Comparison of ENCODE assay signal across 9 mouse cellular contexts in the genomic region with DNA sequence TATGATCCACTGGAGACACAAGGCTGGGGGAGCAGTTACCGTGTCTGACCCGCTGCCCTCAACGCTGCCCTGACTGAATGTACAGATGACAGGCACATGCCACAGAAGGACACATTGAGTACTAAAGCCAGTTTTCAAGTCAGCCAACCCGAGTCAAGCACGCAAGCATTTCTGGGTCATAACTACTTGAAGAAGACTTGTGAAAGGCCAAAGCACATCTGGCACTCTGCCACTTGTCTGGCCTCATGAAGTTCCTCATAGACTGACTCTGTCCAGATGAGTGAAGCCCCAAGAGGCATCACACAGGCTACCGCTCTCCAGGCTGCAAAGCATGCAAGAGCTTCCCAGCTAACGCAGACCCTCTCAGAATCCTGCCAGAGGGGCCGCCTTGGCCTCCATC. TPM values are rescaled to one million over a fixed set of nuclear protein-coding genes. Genes with fewer than 3 reads are reported as not detected.
DNase-seq lines count a peak whose midpoint lies in the region; ATAC-seq and TF ChIP-seq lines count a peak whose summit lies in the region.
"Had no signal": no experiment of that assay in that cellular context is flagged by ENCODE, and none has a peak within 500 bp of the region (broad histone marks: within the 10 kb centered on the region; RNA-seq: fewer than 3 reads in every experiment).

No protein-coding gene starts in this region.

- no peak for TF ChIP-seq EP300 in lung, postnatal 0 days (IDR thresholded peaks at IDR 0.05)

- H3K4me1 ChIP-seq in intestine, embryonic 14.5 days (replicated peaks; ENCODE audit: control insufficient read depth, insufficient read depth, low read length) = no peaks in the 10 kb centered on the region
- H3K4me1 ChIP-seq in intestine, embryonic 15.5 days (replicated peaks) = no peaks in the 10 kb centered on the region
- no peaks in the 10 kb centered on the region; the same call in 1 of the 2 replicates for H3K4me1 ChIP-seq in lung, postnatal 0 days (ENCODE audit: insufficient read depth, low read depth, low read length)
- H3K4me1 ChIP-seq: neural tube, embryonic 12.5 days had no signal

- H3K4me3 ChIP-seq in intestine, embryonic 14.5 days (ENCODE audit: low read depth, low read length) = no peak overlapping the region
- no peak overlapping the region for H3K4me3 ChIP-seq in intestine, embryonic 15.5 days (replicated peaks)
- H3K4me3 ChIP-seq in lung, postnatal 0 days (ENCODE audit: low read depth, low read length) = no peak overlapping the region
- H3K4me3 ChIP-seq: neural tube, embryonic 12.5 days had no signal

- no peak overlapping the region for H3K9ac ChIP-seq in intestine, embryonic 14.5 days (ENCODE audit: low read length)
- no peak overlapping the region for H3K9ac ChIP-seq in intestine, embryonic 15.5 days
- H3K9ac ChIP-seq in lung, postnatal 0 days (replicated peaks; ENCODE audit: low read depth) = no peak overlapping the region
- H3K9ac ChIP-seq: neural tube, embryonic 12.5 days had no signal

- no peaks in the 10 kb centered on the region for H3K27me3 ChIP-seq in intestine, embryonic 14.5 days (replicated peaks; ENCODE audit: control insufficient read depth, insufficient read depth, low read length)
- no peaks in the 10 kb centered on the region for H3K27me3 ChIP-seq in intestine, embryonic 15.5 days (replicated peaks)
- H3K27me3 ChIP-seq in lung, postnatal 0 days (replicated peaks; ENCODE audit: insufficient read depth, low read length) = no peaks in the 10 kb centered on the region
- H3K27me3 ChIP-seq: neural tube, embryonic 12.5 days had no signal

- H3K4me2 ChIP-seq in intestine, embryonic 14.5 days (ENCODE audit: low read length) = no peak overlapping the region
- no peak overlapping the region for H3K4me2 ChIP-seq in intestine, embryonic 15.5 days (replicated peaks)
- no peak overlapping the region for H3K4me2 ChIP-seq in lung, postnatal 0 days (replicated peaks; ENCODE audit: low read depth, low read length)
- H3K4me2 ChIP-seq: neural tube, embryonic 12.5 days had no signal

- WGBS in intestine, embryonic 14.5 days = 83% methylated on average over 8 of the region's 8 CpGs
- WGBS in intestine, embryonic 15.5 days = 81% methylated on average over 8 of the region's 8 CpGs
- 63% methylated on average over 8 of the region's 8 CpGs for WGBS in lung, postnatal 0 days

- peaks cover 30% of the 10 kb centered on the region for H3K36me3 ChIP-seq in intestine, embryonic 14.5 days (ENCODE audit: control insufficient read depth, insufficient read depth, low read length)
- peaks cover 3% of the 10 kb centered on the region; the same call in 1 of the 2 replicates for H3K36me3 ChIP-seq in intestine, embryonic 15.5 days
- H3K36me3 ChIP-seq in lung, postnatal 0 days (ENCODE audit: insufficient read depth, low read length) = peaks cover 9% of the 10 kb centered on the region; the same call in 1 of the 2 replicates

- TF ChIP-seq CTCF in lung, postnatal 0 days (IDR thresholded peaks at IDR 0.05) = no peak

- H3K9me3 ChIP-seq in intestine, embryonic 14.5 days (ENCODE audit: control insufficient read depth, low read length) = no peaks in the 10 kb centered on the region
- no peaks in the 10 kb centered on the region for H3K9me3 ChIP-seq in intestine, embryonic 15.5 days
- no peaks in the 10 kb centered on the region for H3K9me3 ChIP-seq in lung, postnatal 0 days (ENCODE audit: low read length)
- H3K9me3 ChIP-seq: neural tube, embryonic 12.5 days had no signal

- ATAC-seq in intestine, embryonic 14.5 days (replicated peaks; ENCODE audit: low FRiP score, low TSS enrichment, low read depth) = no peak
- ATAC-seq in intestine, embryonic 15.5 days = no peak
- ATAC-seq in lung, postnatal 0 days = peak; percentile 32

- peak; percentile 53 for DNase-seq in intestine, embryonic 14.5 days (ENCODE audit: low spot score)
- peak; percentile 55 for DNase-seq in adrenal gland, adult 2 months
- DNase-seq in heart, adult 9 months (ENCODE audit: low spot score in 2 of 2) = peak; percentile 67 to 71
- DNase-seq in lung, postnatal 0 days (ENCODE audit: low spot score) = peak; percentile 72
- DNase-seq in embryo, embryonic 10.5 days (ENCODE audit: low spot score) = no peak
- DNase-seq in urinary bladder, postnatal 25 days (ENCODE audit: low spot score) = no peak
- DNase-seq in urinary bladder, adult 2 months (ENCODE audit: low spot score) = no peak

- no peak overlapping the region for H3K27ac ChIP-seq in intestine, embryonic 14.5 days (ENCODE audit: low read depth)
- H3K27ac ChIP-seq in intestine, embryonic 15.5 days = no peak overlapping the region
- H3K27ac ChIP-seq in lung, postnatal 0 days (ENCODE audit: low read length) = no peak overlapping the region
- H3K27ac ChIP-seq: neural tube, embryonic 12.5 days had no signal

RNA-seq across cellular contexts. Expression of gene Gpr183, which starts 31.8 kb away (rescaled TPM):
- 3.4 and 4.7 TPM in 2 replicates for polyA plus RNA-seq in intestine, embryonic 14.5 days (2014; fragmentation: Nextera tagmentation; extraction: Ambion mirVana)
- polyA plus RNA-seq in intestine, embryonic 15.5 days (2015; fragmentation: Nextera tagmentation; extraction: Ambion mirVana) = 3.7 TPM in 2 replicates
- 1 to 10 TPM in 1 of 2 experiments, under 1 TPM in 1; 0.35 to 1.5 TPM for total RNA-seq in adrenal gland, adult 2 months (2021)
- polyA plus RNA-seq in adrenal gland, adult 2 months (2012; rRNA removed) = 0.62 and 0.67 TPM in 2 replicates
- polyA plus RNA-seq in lung, postnatal 0 days (2015; fragmentation: Nextera tagmentation; extraction: Ambion mirVana) = 1.6 TPM in 2 replicates
- polyA plus RNA-seq in urinary bladder, adult 2 months (2012; rRNA removed) = 2.4 and 3.2 TPM in 2 replicates

RNA-seq across cellular contexts. Expression of gene Timm8a2, which starts 37.7 kb away (rescaled TPM):
- polyA plus RNA-seq in intestine, embryonic 14.5 days (2014; fragmentation: Nextera tagmentation; extraction: Ambion mirVana) = not detected in 2 replicates
- not detected in 2 replicates for polyA plus RNA-seq in intestine, embryonic 15.5 days (2015; fragmentation: Nextera tagmentation; extraction: Ambion mirVana)
- total RNA-seq in adrenal gland, adult 2 months (2021) = not detected
- polyA plus RNA-seq in adrenal gland, adult 2 months (2012; rRNA removed) = not detected in 2 replicates
- not detected in 2 replicates for polyA plus RNA-seq in lung, postnatal 0 days (2015; fragmentation: Nextera tagmentation; extraction: Ambion mirVana)
- 0.07 TPM in 1 of 2 replicates, not detected in the other for polyA plus RNA-seq in urinary bladder, adult 2 months (2012; rRNA removed)
- polyA plus RNA-seq: neural tube, embryonic 12.5 days had no signal

Comparison
In these comparisons a context has a peak if more than half of its experiments do, and no peak if none do; other contexts are left out.
1. DNase-seq: peak in intestine, embryonic 14.5 days (single experiment), adrenal gland, adult 2 months (single experiment), heart, adult 9 months (2 of 2) and lung, postnatal 0 days (single experiment); none in embryo, embryonic 10.5 days (single experiment), urinary bladder, postnatal 25 days (single experiment) and urinary bladder, adult 2 months (single experiment).